Mouse (Mus musculus) heart, embryonic 16.5 days (tissue): ENCODE measurements at regions not wholly inside any gene's neighbourhood (a gene's known extent, or its start where the extent isn't known, plus 50 kb on each side); places are given as distances from the start of the nearest gene placed in this dataset.

Experiments
- ATAC-seq: fragments of 200-750 bp; cut with Nextera tagmentation; replicated peaks from 2 replicates; pipeline ENCODE4 v1.8.0; 2017; ENCODE audit warnings: moderate number of reproducible peaks; ENCODE audit not compliant: insufficient read depth, low FRiP score; ENCODE audit errors: extremely low read depth
- H3K27ac ChIP-seq: fragments of 300-500 bp; sonication (generic); 2 replicates; pipeline ENCODE4 v1.5.1; 2014; ENCODE audit warnings: mild to moderate bottlenecking, low read length, control low read depth, moderate library complexity
- H3K27me3 ChIP-seq: fragments of 300-500 bp; sonication (generic); 2 replicates; pipeline ENCODE4 v1.6.1; 2014; ENCODE audit warnings: low read length, mixed read lengths; ENCODE audit not compliant: control insufficient read depth, insufficient read depth
- H3K36me3 ChIP-seq: fragments of 300-500 bp; sonication (generic); 2 replicates; pipeline ENCODE4 v1.6.1; 2014; ENCODE audit not compliant: control insufficient read depth, insufficient read depth
- H3K4me1 ChIP-seq: fragments of 300-500 bp; sonication (generic); 2 replicates; pipeline ENCODE4 v1.6.1; 2014; ENCODE audit warnings: low read length, mixed read lengths; ENCODE audit not compliant: control insufficient read depth, insufficient read depth
- H3K4me2 ChIP-seq: fragments of 300-500 bp; sonication (generic); 2 replicates; pipeline ENCODE4 v1.6.1; 2014; ENCODE audit warnings: low read depth, mild to moderate bottlenecking, control low read depth, low read length
- H3K4me3 ChIP-seq: fragments of 300-500 bp; sonication (generic); 2 replicates; pipeline ENCODE4 v1.5.1; 2014; ENCODE audit warnings: mild to moderate bottlenecking, control low read depth, low read length
- H3K9ac ChIP-seq: fragments of 300-500 bp; sonication (generic); 2 replicates; pipeline ENCODE4 v1.6.1; 2014; ENCODE audit warnings: low read length, control low read depth
- H3K9me3 ChIP-seq: fragments of 300-500 bp; sonication (generic); replicated peaks from 2 replicates; pipeline ENCODE4 v1.6.1; 2016; ENCODE audit warnings: low read length; ENCODE audit not compliant: control insufficient read depth
- WGBS: fragments of 180-500 bp; shearing (Covaris S2); extraction: QIAGEN DNeasy Blood & Tissue Kit; methylation state at CpG from one replicate; pipeline ENCODE4 v1.1.7; 2014; 5-methylcytosine and 5-hydroxymethylcytosine counted together

- no peak for ATAC-seq
- Histone ChIP-seq H3K27ac (no peak overlapping the region), H3K4me3 (no peak overlapping the region), H3K9ac (no peak overlapping the region), H3K4me2 (no peak overlapping the region), H3K9me3 (no peaks in the 10 kb centered on the region), H3K4me1 (no peaks in the 10 kb centered on the region), H3K27me3 (no peaks in the 10 kb centered on the region), H3K36me3 (no peaks in the 10 kb centered on the region)
- 58% methylated on average over 5 of the region's 5 CpGs for WGBS
These were observed 362.8 kb upstream of the Lrrc3b start for GRCm38 (mm10) chr14:15801477-15802099.

- Histone ChIP-seq H3K9me3 (0 out of 2 replicates have a peak, but pooled peaks cover 3% of the 10 kb centered on the region), H3K36me3 (no peaks in the 10 kb centered on the region), H3K9ac (no peak overlapping the region), H3K27me3 (no peaks in the 10 kb centered on the region), H3K4me2 (no peak overlapping the region), H3K27ac (no peak overlapping the region), H3K4me3 (no peak overlapping the region), H3K4me1 (no peaks in the 10 kb centered on the region)
- 70% methylated on average over 2 of the region's 2 CpGs for WGBS
- ATAC-seq: no peak
These were observed 370.3 kb upstream of the Lrrc3b start for GRCm38 (mm10) chr14:15809083-15809482.

- Histone ChIP-seq H3K4me3 (no peak overlapping the region), H3K9ac (no peak overlapping the region), H3K4me2 (no peak overlapping the region), H3K27ac (no peak overlapping the region), H3K4me1 (no peaks in the 10 kb centered on the region), H3K27me3 (no peaks in the 10 kb centered on the region), H3K9me3 (no peaks in the 10 kb centered on the region), H3K36me3 (no peaks in the 10 kb centered on the region)
- 66% methylated on average over 1 of the region's 1 CpGs for WGBS
- ATAC-seq: no peak
These were observed 402.7 kb upstream of the Lrrc3b start for GRCm38 (mm10) chr14:15841390-15842023.

DNA sequence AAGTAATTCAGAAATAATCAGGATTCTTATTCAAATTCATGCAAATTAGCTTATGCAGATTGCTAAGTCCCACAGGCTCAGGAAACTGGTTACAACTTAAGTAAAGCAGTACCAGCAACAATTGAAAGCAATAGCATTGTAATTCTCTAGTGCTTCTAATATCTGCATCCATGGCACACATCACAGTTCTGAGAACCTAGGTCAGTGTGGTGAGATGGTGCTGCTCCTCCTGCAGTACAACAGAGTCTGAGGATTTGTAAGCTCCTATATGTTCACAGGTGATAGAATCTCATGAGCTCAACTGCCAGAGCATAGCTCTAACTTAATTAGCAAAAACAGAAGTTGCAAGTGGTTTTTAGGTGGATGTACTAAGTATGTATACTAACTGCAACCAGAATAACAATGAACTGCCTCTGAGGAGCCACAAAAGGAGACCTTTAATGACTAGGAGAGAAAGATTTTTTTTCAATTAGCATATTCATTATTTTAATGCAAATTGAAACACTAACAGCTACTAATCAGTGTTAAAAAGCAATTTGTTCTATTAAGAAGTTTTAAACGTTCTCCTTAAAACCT lies 403.3 kb upstream of the Lrrc3b start:
- Histone ChIP-seq H3K4me1 (no peaks in the 10 kb centered on the region), H3K27ac (no peak overlapping the region), H3K4me2 (no peak overlapping the region), H3K9ac (no peak overlapping the region), H3K4me3 (no peak overlapping the region), H3K36me3 (no peaks in the 10 kb centered on the region), H3K27me3 (no peaks in the 10 kb centered on the region), H3K9me3 (no peaks in the 10 kb centered on the region)
- WGBS: 47% methylated on average over 1 of the region's 1 CpGs
- no peak for ATAC-seq

- Histone ChIP-seq H3K4me1 (no peaks in the 10 kb centered on the region), H3K9ac (no peak overlapping the region), H3K4me3 (no peak overlapping the region), H3K36me3 (no peaks in the 10 kb centered on the region), H3K4me2 (no peak overlapping the region), H3K27me3 (no peaks in the 10 kb centered on the region), H3K27ac (no peak overlapping the region), H3K9me3 (no peaks in the 10 kb centered on the region)
- ATAC-seq: no peak
- WGBS: 68% methylated on average over 3 of the region's 3 CpGs
These were observed 380.6 kb upstream of the Ngly1 start for GRCm38 (mm10) chr14:15868520-15868919.

DNA sequence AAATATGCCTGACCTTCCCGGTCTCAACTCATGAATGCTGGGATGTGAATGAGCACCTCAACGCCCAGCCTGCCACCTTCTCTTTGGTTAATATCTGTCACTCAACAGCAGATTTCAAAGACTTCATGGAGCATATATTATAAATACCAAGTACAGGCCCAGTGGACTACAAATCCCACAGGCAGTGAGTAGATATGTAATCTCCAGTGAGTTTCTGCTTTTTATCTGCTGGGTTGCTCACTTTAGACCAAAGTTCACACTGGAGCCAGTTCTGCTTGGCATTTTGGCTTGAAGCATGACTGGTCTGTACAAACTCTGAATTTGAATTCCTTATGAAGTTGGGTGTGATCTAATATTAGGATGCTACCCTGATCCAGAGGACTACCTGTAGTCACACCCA lies 377.1 kb upstream of the Ngly1 start:
- no peak overlapping the region for H3K4me3 ChIP-seq
- H3K36me3 ChIP-seq: no peaks in the 10 kb centered on the region
- ATAC-seq: no peak
- no peaks in the 10 kb centered on the region for H3K9me3 ChIP-seq
- 76% methylated on average over 2 of the region's 2 CpGs for WGBS
- H3K9ac ChIP-seq: no peak overlapping the region
- H3K4me2 ChIP-seq: no peak overlapping the region
- no peaks in the 10 kb centered on the region for H3K4me1 ChIP-seq
- no peaks in the 10 kb centered on the region for H3K27me3 ChIP-seq
- H3K27ac ChIP-seq: no peak overlapping the region

GRCm38 (mm10) chr14:15880146-15880545 lies 368.9 kb upstream of the Ngly1 start:
- H3K9me3 ChIP-seq: no peaks in the 10 kb centered on the region
- H3K9ac ChIP-seq: no peak overlapping the region
- no peak overlapping the region for H3K4me3 ChIP-seq
- H3K27me3 ChIP-seq: no peaks in the 10 kb centered on the region
- no peak overlapping the region for H3K27ac ChIP-seq
- ATAC-seq: no peak
- 72% methylated on average over 3 of the region's 3 CpGs for WGBS
- H3K4me1 ChIP-seq: no peaks in the 10 kb centered on the region
- no peak overlapping the region for H3K4me2 ChIP-seq
- H3K36me3 ChIP-seq: no peaks in the 10 kb centered on the region

GRCm38 (mm10) chr14:15881284-15881683 lies 367.8 kb upstream of the Ngly1 start:
- Histone ChIP-seq H3K27me3 (no peaks in the 10 kb centered on the region), H3K9ac (no peak overlapping the region), H3K27ac (no peak overlapping the region), H3K4me1 (no peaks in the 10 kb centered on the region), H3K4me3 (no peak overlapping the region), H3K36me3 (no peaks in the 10 kb centered on the region), H3K4me2 (no peak overlapping the region), H3K9me3 (no peaks in the 10 kb centered on the region)
- 30% methylated on average over 1 of the region's 1 CpGs for WGBS
- ATAC-seq: no peak

GRCm38 (mm10) chr14:15884641-15885340 lies 364.3 kb upstream of the Ngly1 start:
- no peak overlapping the region for H3K9ac ChIP-seq
- H3K27me3 ChIP-seq: no peaks in the 10 kb centered on the region
- no peak for ATAC-seq
- H3K9me3 ChIP-seq: no peaks in the 10 kb centered on the region
- H3K4me2 ChIP-seq: no peak overlapping the region
- H3K27ac ChIP-seq: no peak overlapping the region
- no peak overlapping the region for H3K4me3 ChIP-seq
- H3K4me1 ChIP-seq: no peaks in the 10 kb centered on the region
- H3K36me3 ChIP-seq: no peaks in the 10 kb centered on the region
- 55% methylated on average over 2 of the region's 2 CpGs for WGBS
